Mouse (Mus musculus): ENCODE results near the gene Trpm8.

The Trpm8 gene

DNA sequence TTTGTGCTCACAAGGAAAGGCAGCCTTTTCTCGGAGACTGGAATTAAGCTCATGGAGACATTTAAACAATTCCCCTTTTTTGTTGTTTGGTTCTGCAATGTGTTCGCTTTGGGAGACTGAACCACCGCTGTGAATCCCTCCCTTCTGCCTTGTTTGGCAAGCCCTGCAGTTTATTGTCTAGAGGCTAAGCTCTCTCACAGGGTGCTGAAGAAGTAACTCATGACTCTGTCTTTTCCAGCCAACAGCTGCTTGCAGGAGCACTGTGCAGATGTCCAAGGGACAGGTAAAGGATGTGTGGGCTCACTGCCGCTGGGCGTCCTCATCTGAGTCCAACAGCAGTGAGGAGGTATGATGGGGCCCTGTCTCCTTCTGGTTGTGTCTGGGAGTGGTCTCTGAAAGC, 134.6 kb downstream of the Trpm8 start:
- in situ Hi-C loops (cut with MboI; ENCODE audit: low sequenced_read_pairs): no loop called here

DNA sequence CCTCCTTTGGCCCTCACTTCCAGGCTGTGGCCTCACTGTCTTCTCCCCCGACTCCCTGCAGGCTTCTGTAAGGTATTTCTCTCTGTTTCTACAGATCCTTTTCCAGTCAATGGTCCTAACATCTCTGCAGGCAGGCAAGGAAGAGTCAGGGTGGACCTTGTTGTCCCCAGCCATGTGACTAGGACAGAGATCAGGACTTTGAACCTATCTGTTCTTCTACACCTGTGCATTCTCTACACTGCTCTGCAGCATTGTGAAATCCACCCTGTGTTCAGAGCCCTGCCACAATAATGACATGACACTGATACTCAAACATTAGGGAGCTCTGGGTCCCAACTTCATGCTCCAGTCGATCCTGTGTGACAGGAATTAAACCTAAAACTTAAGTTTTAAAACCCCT, 141.5 kb downstream of the Trpm8 start:
- in situ Hi-C loops (cut with MboI; ENCODE audit: low sequenced_read_pairs): no loop called here

DNA sequence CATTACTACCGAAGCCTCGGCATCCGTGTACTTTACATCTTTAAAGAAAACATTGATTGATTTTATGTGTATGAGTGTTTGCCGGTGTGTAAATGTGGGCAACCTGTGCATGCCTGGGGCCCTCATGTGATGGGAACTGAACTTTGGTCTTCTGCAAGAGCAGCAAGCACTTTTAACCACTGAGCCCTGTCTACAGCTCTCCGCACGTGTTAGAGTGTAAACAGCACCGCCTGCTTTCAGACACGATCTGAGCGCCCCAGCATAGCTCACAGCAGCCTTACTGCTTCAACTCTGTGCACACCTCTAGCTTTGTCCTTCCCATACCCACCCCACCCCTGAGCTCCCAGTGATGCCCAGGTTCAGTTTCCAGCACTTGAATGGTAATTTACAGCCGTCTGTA, 144.6 kb downstream of the Trpm8 start:
- in situ Hi-C loops (cut with MboI; ENCODE audit: low sequenced_read_pairs): no loop called here

DNA sequence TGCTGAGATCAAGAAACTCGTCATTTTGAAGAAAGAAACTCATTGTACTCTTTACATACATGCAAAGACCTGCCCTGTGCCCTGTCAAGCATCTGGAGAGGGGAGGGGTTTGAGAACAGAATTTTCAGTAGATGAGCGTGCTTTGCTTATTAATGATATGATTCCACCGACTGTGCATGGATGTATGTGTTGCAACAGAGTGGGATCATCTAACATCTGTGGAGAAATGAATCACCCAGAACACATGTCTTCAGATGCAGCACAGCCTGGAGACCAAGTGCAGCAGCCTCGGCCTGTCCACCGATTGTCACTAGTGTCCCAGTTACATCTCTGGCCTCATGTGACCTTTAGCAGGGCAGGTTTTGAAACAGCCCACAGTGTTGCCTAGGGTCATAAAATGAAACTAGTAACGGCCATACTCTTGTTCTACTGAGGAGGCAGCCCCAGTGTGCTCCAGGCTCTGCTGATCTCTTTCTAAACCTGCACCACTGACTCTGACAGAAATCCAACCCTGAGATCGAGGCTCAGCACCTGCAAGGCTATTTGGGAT, 145.5 kb downstream of the Trpm8 start:
- in situ Hi-C loops (cut with MboI; ENCODE audit: low sequenced_read_pairs): no loop called here

DNA sequence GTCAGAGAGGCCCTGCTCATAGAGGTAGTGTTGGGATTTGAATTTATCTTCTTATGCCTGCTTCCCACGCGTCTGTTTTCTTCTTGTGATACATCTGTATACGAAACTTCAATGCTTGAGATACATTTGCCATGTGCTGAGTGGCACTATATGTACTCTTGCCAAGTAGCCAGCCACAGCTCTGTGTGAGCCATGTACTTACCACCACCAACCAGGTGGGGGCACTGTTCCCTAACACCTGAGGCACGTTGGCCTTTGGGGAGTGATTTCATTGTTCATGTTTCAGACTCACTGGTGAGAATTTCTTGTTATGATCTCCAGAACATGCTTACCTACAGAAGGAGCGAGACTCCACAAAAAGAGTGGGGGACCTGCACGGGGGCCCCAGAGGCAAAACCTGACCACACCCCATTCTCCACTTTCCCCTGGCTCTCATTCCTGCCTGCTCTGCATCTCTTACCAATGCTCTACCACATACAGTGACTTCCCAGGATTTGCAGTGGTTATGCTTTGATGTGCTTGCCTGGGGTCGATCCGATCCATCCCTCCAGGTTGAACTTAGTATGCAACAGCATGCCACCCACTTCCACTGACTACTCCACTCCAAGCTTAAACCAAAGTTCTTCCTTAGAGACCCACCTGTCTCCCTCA, 147.3 kb downstream of the Trpm8 start:
- in situ Hi-C loops (cut with MboI; ENCODE audit: low sequenced_read_pairs): no loop called here

DNA sequence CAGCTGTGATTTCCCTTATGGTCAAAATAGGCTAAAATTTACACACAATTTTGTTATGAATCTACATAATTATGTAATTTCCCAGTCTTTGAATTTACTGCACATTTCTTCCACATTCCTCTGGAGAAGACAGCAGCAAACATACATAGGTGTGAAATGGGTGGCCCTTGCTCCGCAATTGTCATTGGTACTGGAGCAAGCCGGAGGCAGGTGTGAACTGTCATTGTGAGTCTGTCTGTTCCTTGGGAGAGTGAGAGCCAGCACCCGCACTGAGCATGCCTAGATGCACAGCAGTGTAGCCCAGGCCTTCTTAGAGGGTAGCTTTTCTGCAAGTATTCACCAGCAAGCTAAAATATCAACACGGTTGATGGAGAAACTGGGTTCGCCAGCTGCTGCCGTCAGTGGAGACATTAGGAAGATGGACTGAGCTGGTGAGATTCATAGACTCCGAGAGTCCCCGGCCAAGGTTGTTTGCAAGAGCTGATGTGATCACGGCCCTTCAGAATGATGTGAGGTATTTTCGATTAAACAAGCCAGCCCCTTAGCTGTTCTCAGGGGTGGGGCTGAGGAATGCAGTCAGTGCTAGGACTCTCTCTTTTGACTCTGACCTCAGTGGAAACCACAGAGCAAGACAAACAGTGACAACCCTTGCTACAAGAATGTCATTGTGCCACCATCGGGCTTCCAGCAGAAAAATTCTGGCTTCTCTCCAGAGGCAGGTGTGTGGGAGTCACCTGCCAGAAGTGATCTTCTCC, 150.7 kb downstream of the Trpm8 start:
- in situ Hi-C loops (cut with MboI; ENCODE audit: low sequenced_read_pairs): no loop called here

DNA sequence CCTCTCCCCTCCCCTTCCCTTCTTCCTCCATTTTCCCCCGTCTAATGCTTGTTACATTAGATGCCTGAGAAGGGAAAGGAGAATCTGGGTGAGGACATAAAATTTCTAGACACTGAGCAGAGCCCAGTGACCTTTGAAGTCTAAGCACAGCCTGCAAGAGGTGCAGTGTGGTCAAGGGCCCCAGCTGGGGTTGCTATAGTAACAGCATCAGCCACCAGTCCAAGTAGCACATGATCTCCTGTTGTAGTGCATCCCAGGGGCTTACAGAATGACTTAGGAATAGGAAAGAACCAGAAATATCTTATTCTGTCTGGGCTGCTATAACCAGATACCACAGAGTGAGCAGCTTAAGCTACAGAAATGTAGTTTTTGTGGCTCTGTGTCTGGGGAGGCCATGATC, 152.0 kb downstream of the Trpm8 start:
- in situ Hi-C loops (cut with MboI; ENCODE audit: low sequenced_read_pairs): no loop called here

DNA sequence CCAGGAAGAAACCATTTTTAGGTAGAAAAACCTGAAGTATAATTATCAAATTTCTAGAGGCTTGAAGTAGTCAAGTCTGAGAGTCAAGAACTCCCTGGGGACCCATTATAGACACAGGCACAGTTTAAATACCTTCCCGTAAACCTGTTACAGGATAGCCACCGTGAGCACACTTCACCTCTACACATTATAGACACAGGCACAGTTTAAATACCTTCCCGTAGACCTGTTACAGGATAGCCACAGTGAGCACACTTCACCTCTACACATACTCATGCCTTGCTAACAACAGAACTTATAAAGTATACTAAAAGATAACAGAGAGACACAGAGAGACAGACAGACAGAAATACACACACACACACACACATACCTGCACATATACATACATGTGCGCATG, 153.8 kb downstream of the Trpm8 start:
- in situ Hi-C loops (cut with MboI; ENCODE audit: low sequenced_read_pairs): no loop called here

DNA sequence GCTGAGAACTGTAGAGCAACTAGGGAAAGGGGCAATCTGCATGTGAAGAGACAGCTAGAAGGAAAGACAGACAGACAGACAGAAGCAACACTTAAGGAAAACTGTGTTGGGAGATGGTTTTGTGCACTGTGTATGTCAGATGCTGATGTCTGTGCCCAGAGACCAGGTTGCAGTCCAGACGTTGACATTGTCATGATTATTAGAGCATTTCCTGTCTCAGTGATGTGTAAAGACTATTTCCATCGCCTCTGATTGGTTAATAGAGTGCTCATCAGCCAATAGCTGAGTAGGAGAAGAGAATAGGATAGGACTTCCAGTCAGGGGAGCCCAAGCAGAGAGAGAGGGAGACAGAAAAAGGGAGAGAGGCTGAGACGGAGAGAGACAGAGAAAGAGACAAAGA, 155.1 kb downstream of the Trpm8 start:
- in situ Hi-C loops (cut with MboI; ENCODE audit: low sequenced_read_pairs): no loop called here

DNA sequence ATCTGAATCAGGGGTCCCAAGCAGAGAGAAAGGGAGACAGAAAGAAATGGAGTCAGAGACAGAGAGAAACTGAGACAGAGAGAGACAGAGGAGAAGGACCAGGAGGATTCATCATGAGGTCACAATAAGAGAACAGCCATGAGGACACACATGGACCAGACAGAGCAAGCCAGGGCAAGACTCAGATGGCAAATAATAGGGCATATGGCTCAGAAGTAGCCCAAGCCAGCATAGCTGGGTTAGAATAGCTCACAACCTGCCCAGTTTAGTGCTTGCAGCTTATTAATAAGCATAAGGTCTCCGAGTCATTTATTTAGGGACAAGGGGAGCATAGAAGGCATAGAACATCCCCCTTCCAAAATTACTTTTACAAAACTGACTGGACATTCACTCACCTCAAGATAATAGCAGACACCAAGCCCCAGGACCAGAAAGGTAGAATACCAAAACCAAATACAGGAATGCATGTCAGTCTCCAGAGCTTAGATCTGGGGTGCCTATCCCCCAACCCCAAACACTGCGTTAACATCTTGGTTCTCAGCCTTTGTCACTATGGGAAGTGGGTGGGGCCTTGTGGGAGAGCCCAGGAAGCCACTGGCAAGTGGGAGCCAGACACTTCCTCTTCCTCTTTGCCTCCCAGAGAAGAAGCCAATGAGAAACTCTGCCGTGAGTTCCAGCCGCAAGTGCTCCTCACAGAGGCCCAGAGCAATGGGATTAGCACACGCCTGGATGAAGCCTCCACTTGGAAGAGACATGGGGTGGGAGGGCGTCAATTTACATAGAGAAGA, 155.8 kb downstream of the Trpm8 start:
- in situ Hi-C loops (cut with MboI; ENCODE audit: low sequenced_read_pairs): no loop called here

DNA sequence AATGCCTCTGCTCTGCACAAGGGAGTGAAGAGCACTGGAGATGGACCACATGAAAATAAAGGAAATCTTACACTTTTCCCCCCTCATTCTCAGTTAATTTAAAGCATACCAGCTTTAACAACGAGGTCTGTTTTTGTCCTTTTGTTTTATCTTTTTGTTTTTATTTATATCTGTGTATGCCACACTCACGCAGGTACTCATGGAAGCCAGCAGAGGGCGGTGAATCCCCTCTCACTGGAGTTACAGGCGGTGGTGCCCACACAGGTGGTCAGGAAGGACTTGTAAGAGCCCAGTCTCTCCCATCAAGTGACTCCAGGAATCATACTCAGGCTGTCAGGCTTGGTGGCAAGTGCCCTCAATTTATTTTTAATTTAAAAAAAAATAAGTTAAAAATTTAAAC, 156.6 kb downstream of the Trpm8 start:
- in situ Hi-C loops (cut with MboI; ENCODE audit: low sequenced_read_pairs): no loop called here

DNA sequence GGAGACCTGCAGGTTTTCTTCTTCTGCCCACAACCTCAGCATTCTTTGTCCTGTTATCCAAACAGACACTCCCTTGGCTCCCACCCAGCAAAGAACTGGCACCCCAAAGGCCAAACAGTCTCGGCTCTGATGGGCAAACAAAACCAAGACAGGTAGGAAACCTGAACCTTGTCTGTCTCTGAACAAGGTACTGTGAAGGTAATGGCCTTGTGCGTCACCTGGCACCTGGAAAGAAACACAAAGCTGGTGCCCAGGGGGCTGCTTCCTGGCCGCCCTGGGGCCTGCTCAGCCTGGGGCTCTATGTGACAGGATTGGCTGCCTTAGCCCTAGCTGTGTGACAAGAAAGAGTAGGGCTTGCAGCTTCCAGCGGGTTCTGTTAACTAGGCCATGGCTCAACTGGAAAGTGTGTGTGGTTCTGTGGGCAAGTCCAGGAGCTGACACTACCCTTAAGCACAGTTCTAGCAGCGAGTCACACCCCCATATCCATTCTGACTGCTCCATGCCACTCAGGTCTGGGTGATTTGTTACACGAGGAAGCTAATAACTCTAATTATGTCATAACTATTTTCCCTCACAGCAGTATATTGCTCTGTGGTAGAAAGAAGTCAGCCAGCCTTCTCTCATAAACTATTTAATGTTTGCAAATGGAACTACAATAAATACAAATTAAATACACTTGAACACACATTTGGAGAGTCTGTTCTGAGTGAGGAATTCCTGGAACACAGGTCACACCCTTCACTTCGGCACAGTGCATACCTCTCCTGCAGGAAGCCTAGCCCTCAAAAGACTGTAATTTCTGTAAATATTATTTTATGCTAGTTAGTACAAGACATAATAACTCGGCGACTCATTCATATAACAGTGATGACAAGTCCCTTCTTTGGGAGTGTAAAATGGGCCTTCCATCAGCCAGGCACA, 160.0 kb downstream of the Trpm8 start:
- in situ Hi-C loops (cut with MboI; ENCODE audit: low sequenced_read_pairs): no loop called here
